Mouse (Mus musculus): ENCODE data around the gene Ophn1. TPM values are rescaled to one million over a fixed set of nuclear protein-coding genes. Genes with fewer than 3 reads are reported as not detected.

Ophn1 gene
- polyA plus RNA-seq (2012; ENCODE audit: insufficient read depth, insufficient read length, missing spikeins): 42.4 and 42.6 TPM in 2 replicates

- no peak for TF ChIP-seq POLR2A (IDR thresholded peaks at IDR 0.05; ENCODE audit: borderline replicate concordance, low read depth, low read length)
- Histone ChIP-seq H3K27ac (ENCODE audit: insufficient read depth, low read depth, low read length) (peak within 1 kb of the TSS; percentile 79), H3K4me1 (ENCODE audit: control insufficient read depth, insufficient read depth, low read length) (peaks cover 11% of the 10 kb centered on the region), H3K4me3 (ENCODE audit: insufficient read depth, low read length) (peak within 1 kb of the TSS; percentile 82)
Measured at GRCm38 (mm10) chrX:98890406-98891116, at the start of gene Ophn1. Gene Ophn1, minus strand, starts transcription at chrX:98891025.

- TF ChIP-seq POLR2A (IDR thresholded peaks at IDR 0.05; ENCODE audit: borderline replicate concordance, low read depth, low read length): no peak
- TF ChIP-seq CTCF (IDR thresholded peaks at IDR 0.05; ENCODE audit: low read depth, low read length): no peak
- Histone ChIP-seq H3K27ac (ENCODE audit: insufficient read depth, low read depth, low read length) (peak overlapping the region; percentile 82), H3K4me1 (ENCODE audit: control insufficient read depth, insufficient read depth, low read length) (peaks cover 2% of the 10 kb centered on the region; the same call in 1 of the 2 replicates), H3K4me3 (ENCODE audit: insufficient read depth, low read length) (peak overlapping the region; percentile 67)
Measured at GRCm38 (mm10) chrX:98937555-98938294, 46.9 kb upstream of the Ophn1 start.

GRCm38 (mm10) chrX:98936707-98937554, 46.1 kb upstream of the Ophn1 start:
- TF ChIP-seq CTCF (IDR thresholded peaks at IDR 0.05; ENCODE audit: low read depth, low read length) (no peak), POLR2A (IDR thresholded peaks at IDR 0.05; ENCODE audit: borderline replicate concordance, low read depth, low read length) (no peak)

GRCm38 (mm10) chrX:98936101-98936500, 45.3 kb upstream of the Ophn1 start, which contains the start of gene Yipf6:
Gene Yipf6, plus strand, starts transcription at chrX:98936316.
- H3K27ac ChIP-seq (ENCODE audit: insufficient read depth, low read depth, low read length): peak within 1 kb of the TSS; percentile 82
- H3K4me3 ChIP-seq (ENCODE audit: insufficient read depth, low read length): peak within 1 kb of the TSS; percentile 67
- H3K4me1 ChIP-seq (ENCODE audit: control insufficient read depth, insufficient read depth, low read length): peaks cover 2% of the 10 kb centered on the region; the same call in 1 of the 2 replicates
- TF ChIP-seq POLR2A (IDR thresholded peaks at IDR 0.05; ENCODE audit: borderline replicate concordance, low read depth, low read length) (no peak), CTCF (IDR thresholded peaks at IDR 0.05; ENCODE audit: low read depth, low read length) (no peak)

More at GRCm38 (mm10) chrX:98936707-98937554, 46.1 kb upstream of the Ophn1 start:
- peaks cover 2% of the 10 kb centered on the region; the same call in 1 of the 2 replicates for H3K4me1 ChIP-seq (ENCODE audit: control insufficient read depth, insufficient read depth, low read length)
- H3K4me3 ChIP-seq (ENCODE audit: insufficient read depth, low read length): peak overlapping the region; percentile 67
- peak overlapping the region; percentile 82 for H3K27ac ChIP-seq (ENCODE audit: insufficient read depth, low read depth, low read length)

- Histone ChIP-seq H3K4me3 (ENCODE audit: insufficient read depth, low read length) (no peak overlapping the region), H3K27ac (ENCODE audit: insufficient read depth, low read depth, low read length) (no peak overlapping the region), H3K4me1 (ENCODE audit: control insufficient read depth, insufficient read depth, low read length) (no peaks in the 10 kb centered on the region)
- TF ChIP-seq POLR2A (IDR thresholded peaks at IDR 0.05; ENCODE audit: borderline replicate concordance, low read depth, low read length) (no peak), CTCF (IDR thresholded peaks at IDR 0.05; ENCODE audit: low read depth, low read length) (no peak)
Measured at GRCm38 (mm10) chrX:98919423-98919822, 28.6 kb upstream of the Ophn1 start.

- TF ChIP-seq CTCF (IDR thresholded peaks at IDR 0.05; ENCODE audit: low read depth, low read length) (no peak), POLR2A (IDR thresholded peaks at IDR 0.05; ENCODE audit: borderline replicate concordance, low read depth, low read length) (no peak)
- H3K4me3 ChIP-seq (ENCODE audit: insufficient read depth, low read length): no peak overlapping the region
- peaks cover 5% of the 10 kb centered on the region for H3K4me1 ChIP-seq (ENCODE audit: control insufficient read depth, insufficient read depth, low read length)
- no peak overlapping the region for H3K27ac ChIP-seq (ENCODE audit: insufficient read depth, low read depth, low read length)
Measured at GRCm38 (mm10) chrX:98908910-98909309, 18.1 kb upstream of the Ophn1 start.

- TF ChIP-seq POLR2A (IDR thresholded peaks at IDR 0.05; ENCODE audit: borderline replicate concordance, low read depth, low read length) (no peak), CTCF (IDR thresholded peaks at IDR 0.05; ENCODE audit: low read depth, low read length) (no peak)
- no peak overlapping the region for H3K4me3 ChIP-seq (ENCODE audit: insufficient read depth, low read length)
- peaks cover 6% of the 10 kb centered on the region for H3K4me1 ChIP-seq (ENCODE audit: control insufficient read depth, insufficient read depth, low read length)
- no peak overlapping the region for H3K27ac ChIP-seq (ENCODE audit: insufficient read depth, low read depth, low read length)
Measured at GRCm38 (mm10) chrX:98904226-98904625, 13.4 kb upstream of the Ophn1 start.

GRCm38 (mm10) chrX:98898307-98898706, 7.5 kb upstream of the Ophn1 start:
- Histone ChIP-seq H3K4me1 (ENCODE audit: control insufficient read depth, insufficient read depth, low read length) (no peaks in the 10 kb centered on the region), H3K27ac (ENCODE audit: insufficient read depth, low read depth, low read length) (no peak overlapping the region), H3K4me3 (ENCODE audit: insufficient read depth, low read length) (no peak overlapping the region)
- TF ChIP-seq CTCF (IDR thresholded peaks at IDR 0.05; ENCODE audit: low read depth, low read length): no peak
- TF ChIP-seq POLR2A (IDR thresholded peaks at IDR 0.05; ENCODE audit: borderline replicate concordance, low read depth, low read length): no peak

- Histone ChIP-seq H3K4me3 (ENCODE audit: insufficient read depth, low read length) (peak overlapping the region; percentile 82), H3K4me1 (ENCODE audit: control insufficient read depth, insufficient read depth, low read length) (peaks cover 11% of the 10 kb centered on the region), H3K27ac (ENCODE audit: insufficient read depth, low read depth, low read length) (peak overlapping the region; percentile 79)
- TF ChIP-seq POLR2A (IDR thresholded peaks at IDR 0.05; ENCODE audit: borderline replicate concordance, low read depth, low read length) (no peak), CTCF (IDR thresholded peaks at IDR 0.05; ENCODE audit: low read depth, low read length) (no peak)
Measured at GRCm38 (mm10) chrX:98890072-98890405, 786 bp downstream of the Ophn1 start.
